Mouse (Mus musculus) kidney, embryonic 16.5 days (tissue): ENCODE results near the gene Fut11. TPM values are rescaled to one million over a fixed set of nuclear protein-coding genes. Genes with fewer than 3 reads are reported as not detected.

ENCODE experiments used
- ATAC-seq: fragments of 200-750 bp; cut with Nextera tagmentation; 2 replicates; pipeline ENCODE4 v1.8.0; 2017; ENCODE audit warnings: moderate TSS enrichment; ENCODE audit not compliant: low FRiP score, low TSS enrichment
- H3K27ac ChIP-seq: fragments of 300-500 bp; sonication (generic); 2 replicates; pipeline ENCODE4 v1.5.1; 2014; ENCODE audit warnings: low read length
- H3K27me3 ChIP-seq: fragments of 300-500 bp; sonication (generic); 2 replicates; pipeline ENCODE4 v1.6.1; 2014; ENCODE audit warnings: low read length, control low read depth, mixed read lengths; ENCODE audit not compliant: insufficient read depth
- H3K36me3 ChIP-seq: fragments of 300-500 bp; sonication (generic); 2 replicates; pipeline ENCODE4 v1.6.1; 2014; ENCODE audit warnings: low read length, control low read depth, mixed read lengths; ENCODE audit not compliant: insufficient read depth
- H3K4me1 ChIP-seq: fragments of 300-500 bp; sonication (generic); 2 replicates; pipeline ENCODE4 v1.6.1; 2014; ENCODE audit warnings: low read length, control low read depth, mixed read lengths; ENCODE audit not compliant: insufficient read depth
- H3K4me2 ChIP-seq: fragments of 300-500 bp; sonication (generic); replicated peaks from 2 replicates; pipeline ENCODE4 v1.6.1; 2014; ENCODE audit warnings: low read depth, low read length
- H3K4me3 ChIP-seq: fragments of 300-500 bp; sonication (generic); 2 replicates; pipeline ENCODE4 v1.5.1; 2014; ENCODE audit warnings: mild to moderate bottlenecking, low read length
- H3K9ac ChIP-seq: fragments of 300-500 bp; sonication (generic); replicated peaks from 2 replicates; pipeline ENCODE4 v1.6.1; 2014; ENCODE audit warnings: low read length
- H3K9me3 ChIP-seq: fragments of 300-500 bp; sonication (generic); 2 replicates; pipeline ENCODE4 v1.6.1; 2016; ENCODE audit warnings: low read length, control low read depth
- WGBS: fragments of 180-500 bp; shearing (Covaris S2); extraction: QIAGEN DNeasy Blood & Tissue Kit; methylation state at CpG from one replicate; pipeline ENCODE4 v1.1.7; 2014; 5-methylcytosine and 5-hydroxymethylcytosine counted together
- polyA plus RNA-seq: library from polyadenylated mRNA; unstranded; fragments of >200 nt; fragmentation: Nextera tagmentation; extraction: Ambion mirVana; gene quantifications from 2 replicates; pipeline ENCODE4 v1.2.1, GENCODE M21; 2015

Gene Fut11
- 28.2 and 28.5 TPM in 2 replicates for polyA plus RNA-seq

DNA sequence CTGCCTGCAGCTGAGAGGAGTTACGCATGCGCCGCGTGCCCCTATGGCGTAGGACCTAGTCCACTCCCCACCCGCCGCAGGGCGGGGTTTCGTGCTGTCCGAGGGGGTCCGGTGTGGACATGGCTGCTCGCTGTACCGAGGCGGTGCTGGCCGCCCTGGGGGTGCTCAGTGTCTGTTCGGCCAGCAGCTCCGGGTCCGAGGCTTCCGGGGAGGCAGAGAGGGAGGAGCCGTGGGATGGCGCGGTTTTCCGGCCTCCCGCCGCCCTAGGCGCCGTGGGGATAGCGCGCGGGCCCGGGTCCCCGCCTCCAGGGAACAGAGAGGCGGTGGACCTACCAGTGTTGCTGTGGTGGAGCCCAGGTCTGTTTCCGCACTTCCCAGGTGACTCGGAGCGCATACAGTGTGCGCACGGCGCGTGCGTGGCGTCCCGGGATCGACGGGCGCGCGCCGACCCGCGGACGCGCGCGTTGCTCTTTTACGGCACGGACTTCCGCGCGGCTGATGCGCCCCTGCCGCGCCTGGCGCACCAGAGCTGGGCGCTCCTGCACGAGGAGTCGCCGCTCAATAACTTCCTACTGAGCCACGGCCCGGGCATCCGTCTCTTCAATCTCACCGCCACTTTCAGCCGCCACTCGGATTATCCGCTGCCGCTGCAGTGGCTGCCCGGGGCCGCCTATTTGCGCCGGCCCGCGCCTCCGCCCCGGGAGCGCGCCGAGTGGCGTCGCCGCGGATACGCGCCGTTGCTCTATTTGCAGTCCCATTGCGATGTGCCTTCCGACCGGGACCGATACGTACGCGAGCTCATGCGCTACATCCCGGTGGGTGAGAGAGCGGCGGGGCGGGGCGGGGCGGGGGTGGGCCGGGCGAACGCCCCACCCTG, at the start of gene Fut11:
Fut11 (plus strand) TSS at position 85 of the 877 bp plus-strand sequence.
- H3K27me3 ChIP-seq, result no peaks in the 10 kb centered on the region
- under 1% methylated on average over 111 of the region's 111 CpGs for WGBS
- H3K4me1 ChIP-seq, result peaks cover 47% of the 10 kb centered on the region
- peak within 1 kb of the TSS; percentile 99 for H3K27ac ChIP-seq
- ATAC-seq, result peak; percentile 95
- peak within 1 kb of the TSS; percentile 72 for H3K4me2 ChIP-seq
- peak within 1 kb of the TSS; percentile 86 for H3K4me3 ChIP-seq
- peak within 1 kb of the TSS; percentile 93 for H3K9ac ChIP-seq
- peaks cover 39% of the 10 kb centered on the region for H3K36me3 ChIP-seq
- no peaks in the 10 kb centered on the region for H3K9me3 ChIP-seq

DNA sequence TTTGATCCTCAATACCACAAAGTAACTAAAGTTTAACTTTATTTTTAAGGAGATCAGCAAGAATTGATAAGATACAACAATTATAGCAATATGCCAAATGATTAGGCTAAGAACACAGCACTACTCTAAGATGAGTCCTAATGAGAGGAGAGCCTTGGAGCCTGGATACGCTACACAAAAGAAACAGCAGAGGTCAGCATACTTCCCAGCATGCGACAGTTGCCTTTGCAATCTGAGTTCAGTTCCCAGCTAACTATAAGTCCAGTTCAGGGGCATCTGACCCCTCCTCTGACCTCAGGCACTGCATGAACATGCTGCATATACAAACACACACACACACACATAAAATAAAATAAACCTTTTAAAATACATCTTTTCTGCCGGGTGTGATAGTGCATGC, 49.2 kb upstream of the Fut11 start:
- H3K9me3 ChIP-seq, result no peaks in the 10 kb centered on the region
- no peak overlapping the region for H3K4me2 ChIP-seq
- H3K4me3 ChIP-seq, result no peak overlapping the region
- no peak overlapping the region for H3K9ac ChIP-seq
- no peak overlapping the region for H3K27ac ChIP-seq
- H3K4me1 ChIP-seq, result peaks cover 9% of the 10 kb centered on the region
- ATAC-seq, result no peak
- no peaks in the 10 kb centered on the region for H3K36me3 ChIP-seq
- H3K27me3 ChIP-seq, result no peaks in the 10 kb centered on the region
- 42% methylated on average over 3 of the region's 3 CpGs for whole genome bisulfite sequencing

DNA sequence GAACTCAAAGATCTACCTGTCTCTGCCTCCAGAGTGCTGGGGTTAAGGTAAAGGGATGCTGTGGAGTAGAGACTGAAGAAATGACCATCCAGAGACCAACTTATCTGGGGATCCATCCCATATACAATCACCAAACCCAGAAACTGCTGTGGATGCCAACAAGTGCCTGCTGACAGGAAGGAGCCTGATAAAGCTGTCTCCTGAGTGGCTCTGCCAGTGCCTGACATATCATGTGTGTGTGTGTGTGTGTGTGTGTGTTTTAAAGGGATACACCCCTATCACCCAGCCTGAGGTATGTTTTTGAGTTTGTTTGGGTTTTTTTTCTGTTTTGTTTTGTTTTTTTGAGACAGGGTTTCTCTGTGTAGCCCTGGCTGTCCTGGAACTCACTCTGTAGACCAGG, 48.4 kb upstream of the Fut11 start:
- H3K4me2 ChIP-seq, result no peak overlapping the region
- no peaks in the 10 kb centered on the region for H3K9me3 ChIP-seq
- no peak overlapping the region for H3K27ac ChIP-seq
- no peak for ATAC-seq
- no peak overlapping the region for H3K4me3 ChIP-seq
- no peaks in the 10 kb centered on the region for H3K36me3 ChIP-seq
- no peak overlapping the region for H3K9ac ChIP-seq
- no peaks in the 10 kb centered on the region for H3K27me3 ChIP-seq
- peaks cover 9% of the 10 kb centered on the region for H3K4me1 ChIP-seq

DNA sequence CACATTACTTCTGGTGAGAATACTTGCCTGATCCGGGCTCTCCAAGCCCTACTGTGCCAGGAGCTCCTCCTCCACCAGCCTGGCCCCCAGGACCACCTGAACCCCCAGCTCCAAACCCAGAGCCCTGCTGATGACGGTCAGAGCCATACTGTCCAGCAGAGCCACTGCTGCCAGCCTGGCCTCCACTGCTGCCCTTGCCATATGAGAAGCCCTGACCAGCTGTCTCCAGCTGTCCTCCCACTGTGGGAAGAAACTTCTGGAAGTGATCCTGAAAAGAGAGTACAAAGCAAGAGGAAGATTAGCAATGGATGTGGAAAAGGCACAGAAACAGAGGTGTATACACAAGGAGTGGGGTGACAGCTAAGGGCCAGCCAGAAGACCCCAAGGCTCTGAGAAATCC, 43.8 kb upstream of the Fut11 start:
- H3K27ac ChIP-seq, result 0 out of 2 replicates have a peak overlapping the region, but pooled peaks have one; percentile 21
- no peak overlapping the region for H3K9ac ChIP-seq
- H3K27me3 ChIP-seq, result no peaks in the 10 kb centered on the region
- no peak overlapping the region for H3K4me2 ChIP-seq
- 66% methylated on average over 2 of the region's 2 CpGs for WGBS
- ATAC-seq, result no peak
- no peaks in the 10 kb centered on the region for H3K9me3 ChIP-seq
- H3K4me1 ChIP-seq, result no peaks in the 10 kb centered on the region
- no peak overlapping the region for H3K4me3 ChIP-seq
- no peaks in the 10 kb centered on the region for H3K36me3 ChIP-seq

DNA sequence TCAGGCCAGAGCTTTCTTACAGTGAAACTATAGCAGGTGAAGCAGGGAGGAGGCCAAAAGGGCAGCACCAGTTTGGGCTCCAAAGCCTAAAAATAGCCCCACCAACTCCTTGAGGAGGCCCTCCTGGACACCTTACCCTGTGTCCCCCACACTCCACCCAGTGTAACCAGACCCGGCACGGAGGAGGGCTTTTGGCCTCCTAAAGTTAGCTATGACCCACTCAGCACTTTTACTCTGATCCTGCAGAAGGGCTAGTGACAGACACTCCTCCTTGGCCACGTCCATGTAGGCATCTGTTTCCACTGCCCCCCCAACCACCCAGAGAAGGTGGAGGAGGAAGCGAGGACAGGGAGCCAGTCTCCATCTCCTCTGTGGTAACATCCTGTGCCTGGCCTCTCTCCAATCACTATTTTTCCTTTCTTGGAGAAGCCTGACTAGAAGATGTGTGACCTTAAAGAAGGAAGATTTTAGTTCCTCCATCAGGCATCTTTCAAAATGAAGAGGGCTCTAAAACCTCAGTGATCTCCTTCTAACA, 43.0 kb upstream of the Fut11 start:
- WGBS, result 36% methylated on average over 4 of the region's 4 CpGs
- Histone ChIP-seq H3K36me3 (no peaks in the 10 kb centered on the region), H3K4me2 (no peak overlapping the region), H3K9ac (no peak overlapping the region), H3K9me3 (no peaks in the 10 kb centered on the region), H3K27me3 (no peaks in the 10 kb centered on the region), H3K27ac (no peak overlapping the region), H3K4me3 (no peak overlapping the region), H3K4me1 (peaks cover 5% of the 10 kb centered on the region; the same call in 1 of the 2 replicates)
- peak; percentile 52; the same call in 1 of the 2 replicates for ATAC-seq

DNA sequence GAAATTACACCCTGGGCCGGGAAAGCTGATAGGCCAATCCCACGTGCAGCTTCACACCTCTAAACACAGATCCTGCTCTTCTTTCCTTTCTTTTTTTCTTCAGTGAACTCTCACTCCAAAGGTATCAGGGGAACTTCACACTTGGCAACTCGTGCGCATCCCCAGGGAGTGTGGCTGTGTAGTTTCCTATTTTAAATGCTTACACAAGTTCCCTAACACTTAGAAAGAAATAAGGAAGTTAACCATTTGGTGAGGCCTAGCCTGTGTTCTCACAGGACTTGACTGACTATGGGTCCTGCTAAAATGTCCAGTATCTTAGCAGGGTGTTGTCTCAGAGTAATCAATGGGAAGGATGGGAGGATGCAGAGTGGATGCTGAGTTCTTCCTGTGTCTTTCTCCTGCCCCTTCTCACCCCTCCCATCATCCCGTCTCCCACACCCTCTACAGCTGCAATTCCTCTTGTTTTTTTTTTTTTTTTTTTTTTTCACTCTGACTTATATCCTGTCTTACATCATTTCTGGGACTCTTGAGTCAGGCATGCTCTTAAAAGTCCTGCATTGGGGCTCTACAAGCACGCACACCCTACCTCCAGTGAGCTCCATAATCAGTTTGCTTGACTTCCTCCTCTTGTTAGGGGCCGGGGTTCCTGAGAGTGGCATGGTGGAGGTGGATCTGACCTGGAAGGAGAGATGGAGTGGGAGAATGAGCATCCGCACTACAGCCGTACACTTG, 39.9 kb upstream of the Fut11 start:
- WGBS, result 56% methylated on average over 9 of the region's 9 CpGs
- Histone ChIP-seq H3K4me2 (no peak overlapping the region), H3K9me3 (no peaks in the 10 kb centered on the region), H3K27me3 (no peaks in the 10 kb centered on the region), H3K4me3 (no peak overlapping the region), H3K9ac (no peak overlapping the region), H3K4me1 (peaks cover 5% of the 10 kb centered on the region; the same call in 1 of the 2 replicates), H3K36me3 (no peaks in the 10 kb centered on the region), H3K27ac (no peak overlapping the region)
- no peak for ATAC-seq

DNA sequence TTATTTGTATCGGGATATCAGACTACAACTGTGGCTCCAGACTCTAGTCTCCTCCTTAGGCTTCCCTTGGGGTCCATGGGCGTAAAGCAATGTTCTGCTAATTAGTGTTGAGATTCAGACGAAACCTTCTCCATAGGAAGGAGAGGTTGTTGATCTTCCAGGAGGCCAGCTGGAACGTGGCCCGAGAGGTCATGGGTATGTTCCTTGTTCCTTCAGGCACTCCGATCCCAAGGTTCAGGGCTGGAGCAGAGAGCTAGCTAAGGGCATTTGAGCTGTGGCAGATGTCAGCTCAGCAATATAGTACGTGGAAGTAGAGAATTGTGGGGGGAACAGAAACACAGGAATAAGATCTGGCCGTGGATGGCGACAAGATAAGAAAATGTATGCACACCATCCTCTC, 39.0 kb upstream of the Fut11 start:
- no peaks in the 10 kb centered on the region for H3K9me3 ChIP-seq
- H3K4me3 ChIP-seq, result no peak overlapping the region
- no peak overlapping the region for H3K4me2 ChIP-seq
- peaks cover 5% of the 10 kb centered on the region; the same call in 1 of the 2 replicates for H3K4me1 ChIP-seq
- no peak for ATAC-seq
- H3K27ac ChIP-seq, result no peak overlapping the region
- H3K9ac ChIP-seq, result no peak overlapping the region; the same call in 1 of the 2 replicates
- 50% methylated on average over 9 of the region's 9 CpGs for WGBS
- no peaks in the 10 kb centered on the region for H3K36me3 ChIP-seq
- no peaks in the 10 kb centered on the region for H3K27me3 ChIP-seq

DNA sequence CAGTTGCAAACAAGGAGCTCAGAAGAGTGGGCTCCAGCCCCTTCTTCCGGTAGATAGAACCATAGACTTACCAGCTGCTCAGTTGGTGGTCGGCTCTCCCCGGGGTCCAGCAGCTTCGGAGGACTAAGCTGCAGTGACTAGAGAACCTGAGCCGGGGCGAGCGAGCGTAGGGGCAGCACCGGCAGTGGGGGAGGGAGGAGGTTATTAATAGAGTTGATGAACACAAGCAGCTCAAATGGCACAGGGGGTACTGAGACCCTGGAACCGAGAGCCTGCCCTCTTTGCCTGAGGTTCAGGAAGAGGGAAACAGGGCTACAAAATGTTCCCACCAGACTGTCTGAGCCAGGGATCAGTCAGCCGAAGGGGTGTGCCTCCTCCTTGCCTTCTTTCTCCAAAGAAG, 38.4 kb upstream of the Fut11 start, which contains the start of gene Myoz1:
Myoz1 (minus strand) TSS at position 180 of the 400 bp plus-strand sequence.
- Histone ChIP-seq H3K4me1 (peaks cover 5% of the 10 kb centered on the region; the same call in 1 of the 2 replicates), H3K4me3 (no peak within 1 kb of the TSS), H3K36me3 (no peaks in the 10 kb centered on the region), H3K9me3 (no peaks in the 10 kb centered on the region), H3K27me3 (no peaks in the 10 kb centered on the region), H3K9ac (no peak within 1 kb of the TSS; the same call in 1 of the 2 replicates), H3K27ac (no peak within 1 kb of the TSS), H3K4me2 (0 out of 2 replicates have a peak within 1 kb of the TSS, but pooled peaks have one; percentile 16)
- WGBS, result 36% methylated on average over 11 of the region's 11 CpGs
- no peak for ATAC-seq

DNA sequence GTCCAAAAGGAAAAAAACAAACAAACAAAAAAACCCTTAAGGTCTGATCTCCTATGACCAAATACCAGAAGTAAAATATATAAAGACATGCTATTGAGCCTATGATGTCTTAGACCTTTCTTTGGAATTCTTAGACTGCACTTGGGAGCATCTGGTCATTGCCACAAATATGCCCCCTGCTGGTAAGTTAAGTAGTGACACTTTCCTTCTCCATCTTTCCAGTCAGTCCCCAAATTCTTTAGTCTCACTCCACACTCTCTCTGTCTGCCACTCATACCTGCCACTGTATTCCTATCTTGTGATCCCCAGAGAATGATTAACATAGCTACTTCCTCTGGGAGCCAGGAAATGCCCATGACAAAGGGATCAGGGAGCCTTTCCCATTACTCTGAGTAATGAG, 36.4 kb upstream of the Fut11 start:
- H3K9me3 ChIP-seq, result no peaks in the 10 kb centered on the region
- H3K27ac ChIP-seq, result no peak overlapping the region
- no peaks in the 10 kb centered on the region for H3K27me3 ChIP-seq
- H3K4me1 ChIP-seq, result peaks cover 15% of the 10 kb centered on the region
- H3K36me3 ChIP-seq, result no peaks in the 10 kb centered on the region
- H3K4me2 ChIP-seq, result no peak overlapping the region
- no peak overlapping the region for H3K9ac ChIP-seq
- ATAC-seq, result no peak
- H3K4me3 ChIP-seq, result no peak overlapping the region
